ENCODE assay signal across 25 mouse cellular contexts in the genomic region with DNA sequence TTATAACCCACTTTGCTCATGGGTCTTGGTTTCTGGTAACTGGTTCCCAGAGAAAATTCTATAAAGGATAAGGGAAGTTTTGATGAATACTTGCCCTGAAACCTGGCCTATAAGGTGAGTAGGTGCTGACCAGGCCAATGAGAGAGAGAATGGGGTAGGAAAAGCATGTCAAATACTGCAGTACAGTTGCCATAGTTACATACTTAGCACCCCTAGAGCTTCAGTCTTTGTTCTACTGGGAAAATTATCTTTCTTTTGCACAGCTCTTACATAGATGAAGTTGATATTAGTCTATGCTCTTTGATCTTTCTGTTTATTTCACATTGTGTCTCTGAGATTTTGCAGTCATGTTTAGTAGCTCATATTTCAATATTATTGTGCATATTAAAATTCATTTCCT.
"Had no signal": no experiment of that assay in that cellular context is flagged by ENCODE, and none has a peak within 500 bp of the region (broad histone marks: within the 10 kb centered on the region; RNA-seq: fewer than 3 reads in every experiment).

No protein-coding gene starts in this region.

- H3K4me2 ChIP-seq: heart, embryonic 12.5 days; hindbrain, embryonic 12.5 days; hindbrain, embryonic 15.5 days; intestine, embryonic 15.5 days; limb, embryonic 12.5 days; liver, embryonic 11.5 days had no signal

- H3K4me1 ChIP-seq: heart, embryonic 10.5 days; heart, embryonic 12.5 days; hindbrain, embryonic 10.5 days; hindbrain, embryonic 12.5 days; intestine, embryonic 15.5 days; limb, embryonic 10.5 days; limb, embryonic 12.5 days had no signal

- H3K27me3 ChIP-seq: heart, embryonic 12.5 days; hindbrain, embryonic 12.5 days; hindbrain, embryonic 15.5 days; intestine, embryonic 15.5 days; limb, embryonic 12.5 days had no signal

- H3K9me3 ChIP-seq: heart, embryonic 10.5 days; heart, embryonic 12.5 days; hindbrain, embryonic 10.5 days; hindbrain, embryonic 12.5 days; hindbrain, embryonic 15.5 days; intestine, embryonic 15.5 days; limb, embryonic 10.5 days; limb, embryonic 12.5 days had no signal

- H3K4me3 ChIP-seq: gastrocnemius, adult 2 months; heart, embryonic 10.5 days; heart, embryonic 12.5 days; hindbrain, embryonic 10.5 days; hindbrain, embryonic 12.5 days; hindbrain, embryonic 15.5 days; intestine, embryonic 15.5 days; layer of hippocampus, adult 2 months; left cerebral cortex, adult 2 months; limb, embryonic 10.5 days; limb, embryonic 12.5 days had no signal

- ATAC-seq: inflammation-experienced regulatory T-cells, adult 6 months; intestine, embryonic 15.5 days; intestine, postnatal 0 days had no signal

- H3K36me3 ChIP-seq: heart, embryonic 10.5 days; heart, embryonic 12.5 days; hindbrain, embryonic 10.5 days; hindbrain, embryonic 12.5 days; hindbrain, embryonic 15.5 days; intestine, embryonic 15.5 days; limb, embryonic 10.5 days; limb, embryonic 12.5 days had no signal

- H3K9ac ChIP-seq: heart, embryonic 12.5 days; hindbrain, embryonic 12.5 days; hindbrain, embryonic 15.5 days; intestine, embryonic 15.5 days; limb, embryonic 12.5 days had no signal

- DNase-seq: gastrocnemius, adult 2 months; gastrocnemius, postnatal 10 days; gastrocnemius, postnatal 25 days; heart, adult 18-20 months; heart, postnatal 10 days; heart, postnatal 4 days; kidney, adult 18-20 months; kidney, adult 8-10 months; kidney, postnatal 10 days; kidney, postnatal 25 days; kidney, postnatal 4 days; liver had no signal

- H3K27ac ChIP-seq: gastrocnemius, adult 2 months; heart, embryonic 10.5 days; hindbrain, embryonic 10.5 days; hindbrain, embryonic 12.5 days; hindbrain, embryonic 15.5 days; intestine, embryonic 15.5 days; layer of hippocampus, adult 2 months; left cerebral cortex, adult 2 months; limb, embryonic 10.5 days; limb, embryonic 12.5 days had no signal
